Mouse (Mus musculus) spleen, adult 2 months (tissue): ENCODE measurements around the gene Tbc1d5.

ENCODE experiments used
- CTCF ChIP-seq: fragments of 200-500 bp; IDR thresholded peaks from 2 replicates; pipeline ENCODE4 v1.5.1; 2011; ENCODE audit warnings: mild to moderate bottlenecking, inconsistent platforms; ENCODE audit not compliant: insufficient read depth, insufficient read length, insufficient replicate concordance; ENCODE audit errors: extremely low read depth
- POLR2A ChIP-seq: fragments of 200-500 bp; IDR thresholded peaks from 2 replicates; pipeline ENCODE4 v1.6.1; 2011; ENCODE audit warnings: low read depth, low read length, inconsistent platforms

DNA sequence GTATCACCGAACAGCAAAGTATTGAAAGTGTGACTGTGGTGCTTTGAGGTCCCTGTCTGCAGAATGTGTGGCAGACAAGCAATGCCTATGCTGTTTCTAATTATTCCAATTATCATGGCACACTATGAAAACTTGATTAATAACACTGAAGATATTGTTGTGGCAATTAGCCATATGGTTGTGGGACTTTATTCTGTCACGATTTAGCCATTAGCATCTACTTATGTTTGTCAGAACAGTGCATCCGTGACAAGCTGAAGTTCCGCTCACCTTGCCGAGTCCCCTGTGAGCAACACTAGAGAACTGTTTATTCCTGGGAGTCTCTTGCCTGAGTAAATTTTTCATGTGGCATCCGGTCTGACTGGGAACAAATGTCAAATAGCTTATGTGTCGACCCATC is 281.3 kb downstream of the Tbc1d5 start:
- TF ChIP-seq CTCF (no peak), POLR2A (no peak)
